Mouse (Mus musculus): ENCODE measurements at regions not wholly inside any gene's neighbourhood (a gene's known extent, or its start where the extent isn't known, plus 50 kb on each side); places are given as distances from the start of the nearest gene placed in this dataset.
"Not testable (repeated sequence)": the region's sequence is repeated elsewhere in the genome, so short reads cannot be mapped to it uniquely, and the experiment has no call there.

- no peak for DNase-seq
- Histone ChIP-seq H3K36me3 (ENCODE audit: control insufficient read depth, insufficient read depth, low read length) (no peaks in the 10 kb centered on the region), H3K4me1 (ENCODE audit: control insufficient read depth, insufficient read depth, low read length) (peaks cover 30% of the 10 kb centered on the region), H3K27me3 (replicated peaks; ENCODE audit: control insufficient read depth, insufficient read depth, low read length) (no peaks in the 10 kb centered on the region), H3K27ac (ENCODE audit: insufficient read depth, low read depth, low read length) (peak overlapping the region; percentile 70), H3K4me3 (ENCODE audit: insufficient read depth, low read depth, low read length) (no peak overlapping the region)
- 89% methylated on average over 8 of the region's 8 CpGs for WGBS
- TF ChIP-seq POLR2A (IDR thresholded peaks at IDR 0.05; ENCODE audit: low read depth, low read length) (no peak), CTCF (conservative IDR thresholded peaks at IDR 0.05; ENCODE audit: insufficient read depth, insufficient read length, low read depth, low read length) (no peak)
Measured at GRCm38 (mm10) chr8:126872133-126872532, 73.5 kb downstream of the Tomm20 start.

- H3K27me3 ChIP-seq (replicated peaks; ENCODE audit: control insufficient read depth, insufficient read depth, low read length): no peaks in the 10 kb centered on the region
- H3K27ac ChIP-seq (ENCODE audit: insufficient read depth, low read depth, low read length): peak overlapping the region; percentile 64
- no peak for TF ChIP-seq POLR2A (IDR thresholded peaks at IDR 0.05; ENCODE audit: low read depth, low read length)
- no peak for TF ChIP-seq CTCF (conservative IDR thresholded peaks at IDR 0.05; ENCODE audit: insufficient read depth, insufficient read length, low read depth, low read length)
- WGBS: 66% methylated on average over 1 of the region's 1 CpGs
- peaks cover 11% of the 10 kb centered on the region; the same call in 1 of the 2 replicates for H3K4me1 ChIP-seq (ENCODE audit: control insufficient read depth, insufficient read depth, low read length)
- H3K4me3 ChIP-seq (ENCODE audit: insufficient read depth, low read depth, low read length): no peak overlapping the region
- no peak for DNase-seq
- no peaks in the 10 kb centered on the region for H3K36me3 ChIP-seq (ENCODE audit: control insufficient read depth, insufficient read depth, low read length)
Measured at GRCm38 (mm10) chr8:126869464-126869850, 76.2 kb downstream of the Tomm20 start.

- TF ChIP-seq POLR2A (IDR thresholded peaks at IDR 0.05; ENCODE audit: low read depth, low read length) (no peak), CTCF (conservative IDR thresholded peaks at IDR 0.05; ENCODE audit: insufficient read depth, insufficient read length, low read depth, low read length) (no peak)
- Histone ChIP-seq H3K27me3 (replicated peaks; ENCODE audit: control insufficient read depth, insufficient read depth, low read length) (no peaks in the 10 kb centered on the region), H3K4me1 (ENCODE audit: control insufficient read depth, insufficient read depth, low read length) (peaks cover 8% of the 10 kb centered on the region; the same call in 1 of the 2 replicates), H3K36me3 (ENCODE audit: control insufficient read depth, insufficient read depth, low read length) (no peaks in the 10 kb centered on the region), H3K27ac (ENCODE audit: insufficient read depth, low read depth, low read length) (peak overlapping the region; percentile 64), H3K4me3 (ENCODE audit: insufficient read depth, low read depth, low read length) (no peak overlapping the region)
- 63% methylated on average over 3 of the region's 3 CpGs for WGBS
- peak; percentile 83 for DNase-seq
Measured at GRCm38 (mm10) chr8:126868831-126869463, 76.7 kb downstream of the Tomm20 start.

DNA sequence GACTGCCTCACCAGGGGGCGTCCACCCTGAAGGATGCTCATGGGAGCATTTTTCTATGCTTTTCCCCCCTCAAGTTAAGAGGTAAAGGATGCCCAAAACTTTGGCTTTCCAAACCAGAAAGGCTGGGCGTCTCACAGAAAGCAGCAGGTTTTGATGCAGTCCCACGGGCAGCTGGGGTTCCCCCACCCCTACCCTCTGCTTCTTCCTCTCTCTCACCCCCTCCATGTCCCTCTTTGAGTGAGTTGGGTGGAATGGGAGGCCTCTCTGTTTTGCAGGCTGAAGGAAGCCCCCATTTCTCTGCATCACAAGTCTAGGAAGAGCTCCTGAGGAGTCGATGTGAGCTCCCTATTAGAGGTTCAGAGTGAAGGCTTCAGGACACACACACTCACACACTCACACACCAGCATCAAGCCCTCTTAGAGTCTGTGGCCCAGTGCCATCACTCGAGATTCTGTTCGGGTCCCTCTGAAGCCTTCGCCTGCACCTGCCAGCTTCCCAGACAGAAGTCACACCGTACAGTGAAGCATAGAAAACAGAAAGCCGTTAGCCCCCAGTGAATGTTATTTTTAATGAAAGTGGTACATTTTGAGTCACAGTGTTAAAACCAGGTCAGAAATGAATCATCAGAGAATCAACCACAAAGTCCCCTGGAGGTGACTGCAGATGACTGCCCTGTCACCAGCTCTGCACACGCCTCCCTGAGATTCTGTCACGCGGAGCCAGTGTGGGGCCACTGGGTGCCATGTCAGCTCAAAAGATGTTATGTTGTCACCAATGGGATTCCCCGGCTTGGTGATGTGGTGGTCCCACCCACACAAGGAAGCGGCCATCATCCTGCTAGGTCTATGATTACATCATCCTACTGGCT, 78.3 kb downstream of the Tomm20 start:
- Histone ChIP-seq H3K27me3 (replicated peaks; ENCODE audit: control insufficient read depth, insufficient read depth, low read length) (no peaks in the 10 kb centered on the region), H3K36me3 (ENCODE audit: control insufficient read depth, insufficient read depth, low read length) (no peaks in the 10 kb centered on the region), H3K27ac (ENCODE audit: insufficient read depth, low read depth, low read length) (no peak overlapping the region), H3K4me3 (ENCODE audit: insufficient read depth, low read depth, low read length) (no peak overlapping the region), H3K4me1 (ENCODE audit: control insufficient read depth, insufficient read depth, low read length) (peaks cover under 1% of the 10 kb centered on the region; the same call in 1 of the 2 replicates)
- no peak for DNase-seq
- 87% methylated on average over 14 of the region's 14 CpGs for WGBS
- TF ChIP-seq POLR2A (IDR thresholded peaks at IDR 0.05; ENCODE audit: low read depth, low read length): no peak
- no peak for TF ChIP-seq CTCF (conservative IDR thresholded peaks at IDR 0.05; ENCODE audit: insufficient read depth, insufficient read length, low read depth, low read length)

- Histone ChIP-seq H3K4me3 (ENCODE audit: insufficient read depth, low read depth, low read length) (no peak overlapping the region), H3K27ac (ENCODE audit: insufficient read depth, low read depth, low read length) (no peak overlapping the region), H3K27me3 (replicated peaks; ENCODE audit: control insufficient read depth, insufficient read depth, low read length) (no peaks in the 10 kb centered on the region), H3K36me3 (ENCODE audit: control insufficient read depth, insufficient read depth, low read length) (no peaks in the 10 kb centered on the region), H3K4me1 (ENCODE audit: control insufficient read depth, insufficient read depth, low read length) (peaks cover 4% of the 10 kb centered on the region; the same call in 1 of the 2 replicates)
- TF ChIP-seq POLR2A (IDR thresholded peaks at IDR 0.05; ENCODE audit: low read depth, low read length): no peak
- no peak for TF ChIP-seq CTCF (conservative IDR thresholded peaks at IDR 0.05; ENCODE audit: insufficient read depth, insufficient read length, low read depth, low read length)
- no peak for DNase-seq
- WGBS: 87% methylated on average over 10 of the region's 10 CpGs
Measured at GRCm38 (mm10) chr8:126864314-126864948, 81.2 kb downstream of the Tomm20 start.

DNA sequence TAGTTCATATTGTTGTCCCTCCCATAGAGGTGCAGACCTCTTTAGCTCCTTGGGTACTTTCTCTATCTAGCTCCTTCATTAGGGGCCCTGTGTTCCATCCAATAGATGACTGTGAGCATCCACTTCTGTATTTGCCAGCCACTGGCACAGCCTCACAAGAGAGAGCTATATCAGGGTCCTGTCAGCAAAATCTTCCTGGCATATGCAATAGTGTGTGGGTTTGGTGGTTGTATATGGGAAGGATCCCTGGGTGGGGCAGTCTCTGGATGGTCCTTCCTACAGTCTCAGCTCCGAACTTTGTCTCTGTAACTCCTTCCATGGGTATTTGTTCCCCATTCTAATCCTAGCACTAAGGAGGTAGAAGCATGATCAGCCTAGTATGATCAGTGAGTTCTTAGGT, 82.0 kb downstream of the Tomm20 start:
- 97% methylated on average over 1 of the region's 1 CpGs for WGBS

GRCm38 (mm10) chr8:126861754-126862153, 83.9 kb downstream of the Tomm20 start:
- Histone ChIP-seq H3K27ac (ENCODE audit: insufficient read depth, low read depth, low read length) (no peak overlapping the region), H3K27me3 (replicated peaks; ENCODE audit: control insufficient read depth, insufficient read depth, low read length) (no peaks in the 10 kb centered on the region), H3K36me3 (ENCODE audit: control insufficient read depth, insufficient read depth, low read length) (no peaks in the 10 kb centered on the region), H3K4me1 (ENCODE audit: control insufficient read depth, insufficient read depth, low read length) (0 out of 2 replicates have a peak, but pooled peaks cover 5% of the 10 kb centered on the region), H3K4me3 (ENCODE audit: insufficient read depth, low read depth, low read length) (no peak overlapping the region)
- WGBS: 95% methylated on average over 8 of the region's 8 CpGs
- no peak for DNase-seq
- TF ChIP-seq POLR2A (IDR thresholded peaks at IDR 0.05; ENCODE audit: low read depth, low read length) (no peak), CTCF (conservative IDR thresholded peaks at IDR 0.05; ENCODE audit: insufficient read depth, insufficient read length, low read depth, low read length) (no peak)

More for the DNA sequence above, 82.0 kb downstream of the Tomm20 start:
- H3K27me3 ChIP-seq (replicated peaks; ENCODE audit: control insufficient read depth, insufficient read depth, low read length); H3K4me1 ChIP-seq (ENCODE audit: control insufficient read depth, insufficient read depth, low read length); H3K36me3 ChIP-seq (ENCODE audit: control insufficient read depth, insufficient read depth, low read length); DNase-seq; H3K27ac ChIP-seq (ENCODE audit: insufficient read depth, low read depth, low read length); H3K4me3 ChIP-seq (ENCODE audit: insufficient read depth, low read depth, low read length): not testable (repeated sequence)

Data from kidney, adult 2 months (tissue).